Mouse (Mus musculus) hindbrain, embryonic 12.5 days (tissue): ENCODE measurements at regions not wholly inside any gene's neighbourhood (a gene's known extent, or its start where the extent isn't known, plus 50 kb on each side); places are given as distances from the start of the nearest gene placed in this dataset.
A peak's percentile ranks its signal among the peaks of the same experiment; 100 is the strongest.

Experiments
- ATAC-seq: fragments of 200-750 bp; cut with Nextera tagmentation; 2 replicates; pipeline ENCODE4 v1.8.0; 2017; ENCODE audit warnings: moderate TSS enrichment; ENCODE audit not compliant: low FRiP score
- H3K27ac ChIP-seq: fragments of 300-500 bp; sonication (generic); 2 replicates; pipeline ENCODE4 v1.5.1; 2016; ENCODE audit warnings: mild to moderate bottlenecking
- H3K27me3 ChIP-seq: fragments of 300-500 bp; sonication (generic); 2 replicates; pipeline ENCODE4 v1.6.1; 2016; ENCODE audit warnings: mild to moderate bottlenecking
- H3K36me3 ChIP-seq: fragments of 300-500 bp; sonication (generic); 2 replicates; pipeline ENCODE4 v1.6.1; 2016; ENCODE audit warnings: mild to moderate bottlenecking
- H3K4me1 ChIP-seq: fragments of 300-500 bp; sonication (generic); 2 replicates; pipeline ENCODE4 v1.6.1; 2016
- H3K4me2 ChIP-seq: fragments of 300-500 bp; sonication (generic); replicated peaks from 2 replicates; pipeline ENCODE4 v1.6.1; 2016; ENCODE audit warnings: mild to moderate bottlenecking
- H3K4me3 ChIP-seq: fragments of 300-500 bp; sonication (generic); 2 replicates; pipeline ENCODE4 v1.5.1; 2016; ENCODE audit warnings: mild to moderate bottlenecking
- H3K9ac ChIP-seq: fragments of 300-500 bp; sonication (generic); 2 replicates; pipeline ENCODE4 v1.6.1; 2016; ENCODE audit warnings: mild to moderate bottlenecking, moderate library complexity
- H3K9me3 ChIP-seq: fragments of 300-500 bp; sonication (generic); replicated peaks from 2 replicates; pipeline ENCODE4 v1.6.1; 2016; ENCODE audit warnings: mild to moderate bottlenecking
- WGBS: fragments of 180-500 bp; shearing (Covaris S2); methylation state at CpG from one replicate; pipeline ENCODE4 v1.1.7; 2016; 5-methylcytosine and 5-hydroxymethylcytosine counted together

- H3K9ac ChIP-seq: no peak overlapping the region
- H3K4me2 ChIP-seq: no peak overlapping the region
- H3K27me3 ChIP-seq: peaks cover 11% of the 10 kb centered on the region; the same call in 1 of the 2 replicates
- H3K9me3 ChIP-seq: no peaks in the 10 kb centered on the region
- ATAC-seq: no peak
- no peaks in the 10 kb centered on the region for H3K36me3 ChIP-seq
- 37% methylated on average over 7 of the region's 7 CpGs for WGBS
- no peak overlapping the region for H3K4me3 ChIP-seq
- peaks cover 44% of the 10 kb centered on the region for H3K4me1 ChIP-seq
- peak overlapping the region; percentile 5; the same call in 1 of the 2 replicates for H3K27ac ChIP-seq
Measured at GRCm38 (mm10) chr2:71625298-71625902, 78.8 kb upstream of the Dlx2 start.

GRCm38 (mm10) chr2:71626404-71626803, 79.8 kb upstream of the Dlx2 start:
- no peaks in the 10 kb centered on the region for H3K9me3 ChIP-seq
- ATAC-seq: no peak
- no peak overlapping the region for H3K4me3 ChIP-seq
- H3K9ac ChIP-seq: no peak overlapping the region
- WGBS: 60% methylated on average over 12 of the region's 12 CpGs
- H3K4me1 ChIP-seq: peaks cover 44% of the 10 kb centered on the region
- H3K27ac ChIP-seq: peak overlapping the region; percentile 41; the same call in 1 of the 2 replicates
- H3K4me2 ChIP-seq: no peak overlapping the region
- H3K36me3 ChIP-seq: no peaks in the 10 kb centered on the region
- H3K27me3 ChIP-seq: peaks cover 16% of the 10 kb centered on the region; the same call in 1 of the 2 replicates

GRCm38 (mm10) chr2:71627097-71627755, 80.7 kb upstream of the Dlx2 start:
- Histone ChIP-seq H3K27ac (peak overlapping the region; percentile 41; the same call in 1 of the 2 replicates), H3K9me3 (no peaks in the 10 kb centered on the region), H3K36me3 (no peaks in the 10 kb centered on the region), H3K4me2 (no peak overlapping the region), H3K4me3 (no peak overlapping the region), H3K4me1 (peaks cover 44% of the 10 kb centered on the region), H3K9ac (no peak overlapping the region), H3K27me3 (peaks cover 16% of the 10 kb centered on the region; the same call in 1 of the 2 replicates)
- peak; percentile 53; the same call in 1 of the 2 replicates for ATAC-seq
- 40% methylated on average over 14 of the region's 14 CpGs for WGBS

GRCm38 (mm10) chr2:71628821-71629220, 82.3 kb upstream of the Dlx2 start:
- Histone ChIP-seq H3K27ac (peak overlapping the region; percentile 55), H3K4me3 (no peak overlapping the region), H3K9me3 (no peaks in the 10 kb centered on the region), H3K27me3 (peaks cover 16% of the 10 kb centered on the region; the same call in 1 of the 2 replicates), H3K36me3 (no peaks in the 10 kb centered on the region), H3K9ac (no peak overlapping the region), H3K4me1 (peaks cover 44% of the 10 kb centered on the region), H3K4me2 (peak overlapping the region; percentile 78)
- ATAC-seq: no peak
- 5% methylated on average over 7 of the region's 7 CpGs for WGBS

GRCm38 (mm10) chr2:71629301-71630142, 83.0 kb upstream of the Dlx2 start:
- Histone ChIP-seq H3K36me3 (no peaks in the 10 kb centered on the region), H3K27ac (peak overlapping the region; percentile 55), H3K4me1 (peaks cover 44% of the 10 kb centered on the region), H3K4me3 (peak overlapping the region; percentile 36), H3K9me3 (no peaks in the 10 kb centered on the region), H3K9ac (peak overlapping the region; percentile 53), H3K27me3 (peaks cover 16% of the 10 kb centered on the region; the same call in 1 of the 2 replicates), H3K4me2 (peak overlapping the region; percentile 78)
- whole genome bisulfite sequencing: under 1% methylated on average over 43 of the region's 43 CpGs
- peak; percentile 35; the same call in 1 of the 2 replicates for ATAC-seq

- peak overlapping the region; percentile 36 for H3K4me3 ChIP-seq
- peaks cover 17% of the 10 kb centered on the region; the same call in 1 of the 2 replicates for H3K27me3 ChIP-seq
- H3K4me1 ChIP-seq: peaks cover 39% of the 10 kb centered on the region
- no peaks in the 10 kb centered on the region for H3K9me3 ChIP-seq
- H3K27ac ChIP-seq: peak overlapping the region; percentile 5; the same call in 1 of the 2 replicates
- H3K4me2 ChIP-seq: peak overlapping the region; percentile 78
- no peaks in the 10 kb centered on the region for H3K36me3 ChIP-seq
- peak overlapping the region; percentile 53; the same call in 1 of the 2 replicates for H3K9ac ChIP-seq
- WGBS: 3% methylated on average over 3 of the region's 3 CpGs
- ATAC-seq: no peak
Measured at GRCm38 (mm10) chr2:71630143-71630463, 83.5 kb upstream of the Dlx2 start.

DNA sequence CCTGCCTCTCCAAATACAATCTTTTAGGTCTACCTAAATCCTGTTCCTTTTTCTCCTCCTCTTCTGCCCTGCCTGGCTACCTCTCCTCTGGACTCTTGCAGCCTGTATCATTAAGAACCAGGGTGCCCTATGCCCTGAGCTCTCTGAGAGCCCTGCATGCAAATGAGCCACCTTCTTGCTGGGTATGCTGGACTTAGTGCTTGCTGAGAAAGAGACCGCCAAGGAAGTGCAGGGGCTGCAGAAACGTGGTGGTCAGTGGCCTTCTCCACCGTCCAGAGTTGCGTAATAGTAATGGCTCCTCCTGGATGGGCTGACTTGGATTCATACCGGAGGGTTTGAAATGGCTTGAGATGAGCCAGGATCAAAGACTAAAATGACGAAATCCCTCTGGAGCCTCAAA, 86.9 kb upstream of the Dlx2 start:
- Histone ChIP-seq H3K4me3 (no peak overlapping the region), H3K9ac (no peak overlapping the region), H3K36me3 (no peaks in the 10 kb centered on the region), H3K9me3 (no peaks in the 10 kb centered on the region), H3K4me2 (no peak overlapping the region), H3K4me1 (peaks cover 30% of the 10 kb centered on the region), H3K27me3 (peaks cover 10% of the 10 kb centered on the region; the same call in 1 of the 2 replicates), H3K27ac (no peak overlapping the region)
- WGBS: 78% methylated on average over 6 of the region's 6 CpGs
- ATAC-seq: no peak

DNA sequence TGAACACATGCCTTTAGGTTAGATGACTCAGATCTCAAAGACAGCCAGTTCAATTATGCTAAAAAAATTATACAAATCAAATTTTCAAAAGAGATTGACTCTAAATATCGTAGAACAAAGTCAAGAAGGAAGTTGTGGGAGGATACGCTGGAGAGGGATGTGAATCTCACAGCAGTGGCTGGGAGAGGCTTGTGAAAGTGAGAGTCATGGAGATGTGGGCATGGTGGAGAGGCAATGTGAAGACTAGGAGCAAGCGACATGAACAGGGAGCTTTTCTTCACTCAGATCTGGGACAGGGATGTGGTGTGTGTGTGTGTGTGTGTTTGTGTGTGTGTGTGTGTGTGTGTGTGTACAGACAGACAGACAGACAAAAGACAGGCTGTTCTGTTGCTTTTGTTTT, 87.9 kb upstream of the Dlx2 start:
- Histone ChIP-seq H3K27me3 (peaks cover 10% of the 10 kb centered on the region; the same call in 1 of the 2 replicates), H3K36me3 (no peaks in the 10 kb centered on the region), H3K4me3 (no peak overlapping the region), H3K27ac (no peak overlapping the region), H3K4me2 (no peak overlapping the region), H3K4me1 (peaks cover 20% of the 10 kb centered on the region), H3K9ac (no peak overlapping the region), H3K9me3 (no peaks in the 10 kb centered on the region)
- 85% methylated on average over 3 of the region's 3 CpGs for WGBS
- no peak for ATAC-seq

DNA sequence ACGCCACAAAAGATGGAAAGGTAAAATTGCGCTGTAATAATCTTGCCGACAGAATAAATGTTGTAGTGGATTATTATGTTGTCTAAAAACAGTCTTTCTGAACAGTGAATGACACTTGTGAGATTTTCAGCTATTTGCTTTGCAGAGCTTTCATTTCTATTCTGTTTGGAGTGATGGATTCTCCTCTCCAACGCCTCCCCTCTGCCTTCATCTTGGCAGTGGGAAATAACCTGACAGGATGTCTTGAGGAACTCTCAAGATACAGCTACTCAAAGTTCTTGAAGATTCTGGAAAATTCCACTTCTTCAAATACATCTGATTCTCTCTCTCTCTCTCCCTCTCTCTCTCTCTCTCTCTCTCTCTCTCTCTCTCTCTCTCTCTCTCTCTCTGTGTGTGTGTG, 89.6 kb upstream of the Dlx2 start:
- H3K36me3 ChIP-seq: no peaks in the 10 kb centered on the region
- H3K9me3 ChIP-seq: no peaks in the 10 kb centered on the region
- WGBS: 81% methylated on average over 4 of the region's 4 CpGs
- H3K9ac ChIP-seq: no peak overlapping the region
- H3K27me3 ChIP-seq: peaks cover 4% of the 10 kb centered on the region; the same call in 1 of the 2 replicates
- peaks cover 10% of the 10 kb centered on the region; the same call in 1 of the 2 replicates for H3K4me1 ChIP-seq
- no peak for ATAC-seq
- H3K27ac ChIP-seq: no peak overlapping the region
- H3K4me3 ChIP-seq: no peak overlapping the region
- H3K4me2 ChIP-seq: no peak overlapping the region

- Histone ChIP-seq H3K9me3 (no peaks in the 10 kb centered on the region), H3K36me3 (no peaks in the 10 kb centered on the region), H3K9ac (no peak overlapping the region), H3K27ac (no peak overlapping the region), H3K4me3 (no peak overlapping the region), H3K4me2 (no peak overlapping the region), H3K4me1 (peaks cover 10% of the 10 kb centered on the region; the same call in 1 of the 2 replicates), H3K27me3 (peaks cover 4% of the 10 kb centered on the region; the same call in 1 of the 2 replicates)
- peak; percentile 83 for ATAC-seq
- whole genome bisulfite sequencing: 44% methylated on average over 4 of the region's 4 CpGs
Measured at GRCm38 (mm10) chr2:71636590-71636989, 90.0 kb upstream of the Dlx2 start.

GRCm38 (mm10) chr2:71640251-71640650, 93.7 kb upstream of the Dlx2 start:
- Histone ChIP-seq H3K9ac (no peak overlapping the region), H3K9me3 (no peaks in the 10 kb centered on the region), H3K36me3 (no peaks in the 10 kb centered on the region), H3K4me3 (no peak overlapping the region), H3K27me3 (0 out of 2 replicates have a peak, but pooled peaks cover 1% of the 10 kb centered on the region), H3K27ac (no peak overlapping the region), H3K4me2 (no peak overlapping the region), H3K4me1 (peaks cover 10% of the 10 kb centered on the region; the same call in 1 of the 2 replicates)
- no peak for ATAC-seq
- WGBS: 88% methylated on average over 5 of the region's 5 CpGs

GRCm38 (mm10) chr2:71644038-71644470, 97.5 kb upstream of the Dlx2 start:
- 63% methylated on average over 6 of the region's 6 CpGs for WGBS
- Histone ChIP-seq H3K4me1 (no peaks in the 10 kb centered on the region), H3K27me3 (no peaks in the 10 kb centered on the region), H3K4me2 (no peak overlapping the region), H3K36me3 (no peaks in the 10 kb centered on the region), H3K4me3 (no peak overlapping the region), H3K27ac (0 out of 2 replicates have a peak overlapping the region, but pooled peaks have one; percentile 12), H3K9me3 (no peaks in the 10 kb centered on the region), H3K9ac (no peak overlapping the region)
- ATAC-seq: no peak
